Mouse (Mus musculus): Measurements from ENCODE around the gene Ptpn3. TPM values are rescaled to one million over a fixed set of nuclear protein-coding genes. Genes with fewer than 3 reads are reported as not detected.
A peak's percentile ranks its signal among the peaks of the same experiment; 100 is the strongest.
"Not testable (repeated sequence)": the region's sequence is repeated elsewhere in the genome, so short reads cannot be mapped to it uniquely, and the experiment has no call there.

The Ptpn3 gene
- total RNA-seq, 2 experiments from 2014 or later: 74.8 to 79.2 TPM

GRCm38 (mm10) chr4:57214852-57215251, 86.8 kb downstream of the Ptpn3 start:
- no peak for DNase-seq

- no peak for DNase-seq
Observed at GRCm38 (mm10) chr4:57214114-57214513, 87.5 kb downstream of the Ptpn3 start.

GRCm38 (mm10) chr4:57211706-57212105, 89.9 kb downstream of the Ptpn3 start:
- no peak for DNase-seq

- peak; percentile 31 to 53 for DNase-seq
Observed at GRCm38 (mm10) chr4:57205908-57206307, 95.7 kb downstream of the Ptpn3 start.

- DNase-seq: no peak
Observed at GRCm38 (mm10) chr4:57204780-57205179, 96.9 kb downstream of the Ptpn3 start.

GRCm38 (mm10) chr4:57202660-57203361, 98.8 kb downstream of the Ptpn3 start:
- DNase-seq: no peak

- DNase-seq: no peak
Observed at GRCm38 (mm10) chr4:57202132-57202531, 99.5 kb downstream of the Ptpn3 start.

- no peak for DNase-seq
Observed at GRCm38 (mm10) chr4:57200661-57201060, 101.0 kb downstream of the Ptpn3 start.

- not testable (repeated sequence) for DNase-seq
Observed at GRCm38 (mm10) chr4:57198666-57199393, 102.8 kb downstream of the Ptpn3 start.

GRCm38 (mm10) chr4:57191543-57192283, 109.9 kb downstream of the Ptpn3 start:
- DNase-seq: no peak

- DNase-seq: no peak
Observed at GRCm38 (mm10) chr4:57189881-57190280, 111.8 kb downstream of the Ptpn3 start.

GRCm38 (mm10) chr4:57186035-57186434, 115.6 kb downstream of the Ptpn3 start:
- no peak for DNase-seq

- no peak for DNase-seq
Observed at GRCm38 (mm10) chr4:57185462-57185861, 116.2 kb downstream of the Ptpn3 start.

- DNase-seq: no peak
Observed at GRCm38 (mm10) chr4:57183493-57183892, 118.1 kb downstream of the Ptpn3 start.

- DNase-seq: no peak
Observed at GRCm38 (mm10) chr4:57181538-57181937, 120.1 kb downstream of the Ptpn3 start.

GRCm38 (mm10) chr4:57178881-57179280, 122.8 kb downstream of the Ptpn3 start:
- DNase-seq: no peak

GRCm38 (mm10) chr4:57175329-57175728, 126.3 kb downstream of the Ptpn3 start:
- DNase-seq: no peak

- DNase-seq: no peak
Observed at GRCm38 (mm10) chr4:57172861-57173260, 128.8 kb downstream of the Ptpn3 start.

- DNase-seq: no peak
Observed at GRCm38 (mm10) chr4:57171817-57172216, 129.8 kb downstream of the Ptpn3 start.

GRCm38 (mm10) chr4:57168680-57169079, 133.0 kb downstream of the Ptpn3 start:
- DNase-seq: no peak

- DNase-seq: no peak
Observed at GRCm38 (mm10) chr4:57168277-57168676, 133.4 kb downstream of the Ptpn3 start.

- no peak for DNase-seq
Observed at GRCm38 (mm10) chr4:57166922-57167870, 134.4 kb downstream of the Ptpn3 start.
